Mouse (Mus musculus): ENCODE measurements around the gene Avpr1b. TPM values are rescaled to one million over a fixed set of nuclear protein-coding genes. Genes with fewer than 3 reads are reported as not detected.
"Not testable (repeated sequence)": the region's sequence is repeated elsewhere in the genome, so short reads cannot be mapped to it uniquely, and the experiment has no call there.

The Avpr1b gene
- polyA plus RNA-seq, 1 experiment from 2014 or later: not detected

- no peak overlapping the region for H3K9ac ChIP-seq (replicated peaks)
- no peak for ATAC-seq (ENCODE audit: low FRiP score, low read depth)
- no peaks in the 10 kb centered on the region for H3K36me3 ChIP-seq
- H3K9me3 ChIP-seq: no peaks in the 10 kb centered on the region
- H3K27ac ChIP-seq (replicated peaks): no peak overlapping the region
- WGBS: 70% methylated on average over 3 of the region's 3 CpGs
- H3K4me2 ChIP-seq (replicated peaks): no peak overlapping the region
- no peaks in the 10 kb centered on the region for H3K27me3 ChIP-seq
- H3K4me3 ChIP-seq: no peak overlapping the region
- no peaks in the 10 kb centered on the region for H3K4me1 ChIP-seq
These were observed 25.3 kb downstream of the Avpr1b start for GRCm38 (mm10) chr1:131624175-131624835.

- no peak overlapping the region for H3K27ac ChIP-seq (replicated peaks)
- no peaks in the 10 kb centered on the region for H3K9me3 ChIP-seq
- no peak overlapping the region for H3K9ac ChIP-seq (replicated peaks)
- H3K4me1 ChIP-seq: no peaks in the 10 kb centered on the region
- WGBS: 88% methylated on average over 6 of the region's 6 CpGs
- no peak overlapping the region for H3K4me3 ChIP-seq
- H3K27me3 ChIP-seq: no peaks in the 10 kb centered on the region
- no peak for ATAC-seq (ENCODE audit: low FRiP score, low read depth)
- no peak overlapping the region for H3K4me2 ChIP-seq (replicated peaks)
- H3K36me3 ChIP-seq: no peaks in the 10 kb centered on the region
These were observed 27.2 kb downstream of the Avpr1b start for GRCm38 (mm10) chr1:131626200-131626599.

- not testable (repeated sequence) for H3K27ac ChIP-seq (replicated peaks); H3K4me3 ChIP-seq; H3K4me2 ChIP-seq (replicated peaks); ATAC-seq (ENCODE audit: low FRiP score, low read depth); H3K9me3 ChIP-seq; H3K36me3 ChIP-seq; H3K4me1 ChIP-seq; H3K27me3 ChIP-seq; H3K9ac ChIP-seq (replicated peaks)
- 81% methylated on average over 6 of the region's 6 CpGs for WGBS
These were observed 33.2 kb downstream of the Avpr1b start for GRCm38 (mm10) chr1:131632216-131632615.

- H3K4me2 ChIP-seq (replicated peaks): no peak overlapping the region
- no peak overlapping the region for H3K9ac ChIP-seq (replicated peaks)
- no peak overlapping the region for H3K27ac ChIP-seq (replicated peaks)
- H3K27me3 ChIP-seq: no peaks in the 10 kb centered on the region
- no peak overlapping the region for H3K4me3 ChIP-seq
- H3K4me1 ChIP-seq: no peaks in the 10 kb centered on the region
- no peaks in the 10 kb centered on the region for H3K36me3 ChIP-seq
- H3K9me3 ChIP-seq: no peaks in the 10 kb centered on the region
- ATAC-seq (ENCODE audit: low FRiP score, low read depth): no peak
These were observed 35.5 kb downstream of the Avpr1b start for GRCm38 (mm10) chr1:131634495-131634894.

DNA sequence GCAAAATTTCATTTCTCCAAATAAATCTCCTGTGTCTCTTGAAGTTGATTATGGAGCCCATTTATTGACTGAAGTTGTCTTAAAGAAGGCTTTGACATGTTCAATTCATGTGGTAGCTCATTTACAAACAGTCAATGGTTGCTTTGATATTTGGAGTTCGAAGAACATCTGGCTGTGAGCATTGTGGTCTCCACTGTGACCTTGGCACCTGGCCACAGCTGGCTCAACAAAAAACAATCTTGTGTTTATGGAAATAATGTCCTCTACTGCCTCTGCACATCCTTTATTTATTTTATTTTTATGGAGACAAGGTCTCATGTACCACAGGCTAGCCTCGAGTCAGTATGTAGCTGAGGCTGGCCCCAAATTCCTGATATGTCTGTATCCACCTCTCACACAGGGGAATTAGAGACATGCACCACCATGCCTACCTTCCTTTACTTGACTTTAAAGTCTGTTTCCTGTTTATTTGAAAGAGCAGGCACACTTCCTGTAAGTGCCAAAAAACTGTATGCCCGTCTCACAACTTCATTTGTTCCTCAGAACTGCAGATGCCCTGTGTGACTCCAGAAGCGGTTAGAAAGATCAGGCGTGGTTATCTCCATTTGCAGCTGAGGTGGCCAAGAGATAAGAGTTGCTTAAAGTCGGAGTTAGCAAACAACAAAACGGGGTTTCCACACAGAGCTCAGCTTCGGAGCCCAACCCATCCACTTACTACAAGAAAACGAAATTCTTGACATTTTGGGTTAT lies 38.9 kb downstream of the Avpr1b start, which contains the start of gene Ctse:
Gene Ctse, plus strand, starts transcription at position 516 of the 750 bp plus-strand sequence.
- Histone ChIP-seq H3K4me3 (no peak within 1 kb of the TSS), H3K9me3 (no peaks in the 10 kb centered on the region), H3K4me2 (replicated peaks) (no peak within 1 kb of the TSS), H3K27me3 (no peaks in the 10 kb centered on the region), H3K36me3 (no peaks in the 10 kb centered on the region), H3K9ac (replicated peaks) (no peak within 1 kb of the TSS), H3K4me1 (no peaks in the 10 kb centered on the region), H3K27ac (replicated peaks) (no peak within 1 kb of the TSS)
- 74% methylated on average over 9 of the region's 9 CpGs for WGBS
- ATAC-seq (ENCODE audit: low FRiP score, low read depth): no peak

GRCm38 (mm10) chr1:131638541-131639421 lies 39.7 kb downstream of the Avpr1b start:
- ATAC-seq (ENCODE audit: low FRiP score, low read depth): no peak
- H3K27me3 ChIP-seq: no peaks in the 10 kb centered on the region
- whole genome bisulfite sequencing: 89% methylated on average over 9 of the region's 9 CpGs

GRCm38 (mm10) chr1:131640062-131640461 lies 41.0 kb downstream of the Avpr1b start:
- Histone ChIP-seq H3K27me3 (no peaks in the 10 kb centered on the region), H3K4me2 (replicated peaks) (no peak overlapping the region), H3K9ac (replicated peaks) (no peak overlapping the region), H3K4me3 (no peak overlapping the region), H3K36me3 (no peaks in the 10 kb centered on the region), H3K27ac (replicated peaks) (no peak overlapping the region), H3K4me1 (no peaks in the 10 kb centered on the region), H3K9me3 (no peaks in the 10 kb centered on the region)
- 82% methylated on average over 4 of the region's 4 CpGs for WGBS
- no peak for ATAC-seq (ENCODE audit: low FRiP score, low read depth)

More at GRCm38 (mm10) chr1:131638541-131639421, 39.7 kb downstream of the Avpr1b start:
- Histone ChIP-seq H3K4me3 (no peak overlapping the region), H3K27ac (replicated peaks) (no peak overlapping the region), H3K4me2 (replicated peaks) (no peak overlapping the region), H3K9me3 (no peaks in the 10 kb centered on the region), H3K36me3 (no peaks in the 10 kb centered on the region), H3K9ac (replicated peaks) (no peak overlapping the region), H3K4me1 (no peaks in the 10 kb centered on the region)

DNA sequence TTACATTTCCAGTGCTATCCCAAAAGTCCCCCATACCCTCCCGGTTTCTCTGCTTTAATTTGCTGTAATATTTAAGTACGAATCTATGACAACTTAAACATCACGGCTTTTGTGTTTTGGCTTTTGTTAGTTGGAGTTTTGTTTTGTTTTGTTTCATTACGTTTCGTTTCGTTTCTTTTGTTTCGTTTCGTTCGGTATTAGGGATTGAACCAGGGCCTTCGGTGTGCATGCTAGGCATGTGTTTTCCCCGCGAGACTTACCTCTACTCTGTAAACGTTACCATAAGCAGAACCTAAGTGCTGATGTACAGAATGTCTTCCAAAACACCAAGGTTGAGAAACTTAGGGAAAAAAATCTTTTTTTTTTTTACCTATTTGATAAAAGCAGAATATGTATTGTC lies 42.5 kb downstream of the Avpr1b start:
- Histone ChIP-seq H3K4me1 (no peaks in the 10 kb centered on the region), H3K27me3 (no peaks in the 10 kb centered on the region), H3K27ac (replicated peaks) (no peak overlapping the region), H3K4me2 (replicated peaks) (no peak overlapping the region), H3K9me3 (no peaks in the 10 kb centered on the region), H3K9ac (replicated peaks) (no peak overlapping the region), H3K4me3 (no peak overlapping the region), H3K36me3 (no peaks in the 10 kb centered on the region)
- ATAC-seq (ENCODE audit: low FRiP score, low read depth): no peak
- WGBS: 92% methylated on average over 13 of the region's 13 CpGs

DNA sequence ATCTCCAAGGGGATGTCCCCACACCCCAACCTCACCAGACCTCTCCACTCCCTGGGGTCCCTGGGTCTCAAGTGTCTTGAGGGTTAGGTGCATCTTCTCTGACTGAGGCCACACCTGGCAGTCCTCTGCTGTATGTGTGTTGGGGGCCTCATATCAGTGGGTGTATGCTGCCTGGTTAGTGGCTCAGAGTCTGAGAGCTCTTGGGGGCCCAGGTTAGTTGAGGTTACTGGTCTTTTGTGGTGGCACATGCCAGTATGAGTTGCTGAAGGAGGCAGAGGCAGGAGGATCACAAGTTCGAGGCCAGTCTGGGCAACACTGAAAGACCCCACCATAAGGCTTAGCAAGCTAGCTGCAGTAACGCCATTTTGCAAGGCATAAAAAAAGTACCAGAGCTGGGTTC lies 43.2 kb downstream of the Avpr1b start:
- Histone ChIP-seq H3K36me3 (no peaks in the 10 kb centered on the region), H3K9me3 (no peaks in the 10 kb centered on the region), H3K4me1 (no peaks in the 10 kb centered on the region), H3K4me3 (no peak overlapping the region), H3K27ac (replicated peaks) (no peak overlapping the region), H3K27me3 (no peaks in the 10 kb centered on the region), H3K9ac (replicated peaks) (no peak overlapping the region), H3K4me2 (replicated peaks) (no peak overlapping the region)
- ATAC-seq (ENCODE audit: low FRiP score, low read depth): no peak
- WGBS: 88% methylated on average over 2 of the region's 2 CpGs

DNA sequence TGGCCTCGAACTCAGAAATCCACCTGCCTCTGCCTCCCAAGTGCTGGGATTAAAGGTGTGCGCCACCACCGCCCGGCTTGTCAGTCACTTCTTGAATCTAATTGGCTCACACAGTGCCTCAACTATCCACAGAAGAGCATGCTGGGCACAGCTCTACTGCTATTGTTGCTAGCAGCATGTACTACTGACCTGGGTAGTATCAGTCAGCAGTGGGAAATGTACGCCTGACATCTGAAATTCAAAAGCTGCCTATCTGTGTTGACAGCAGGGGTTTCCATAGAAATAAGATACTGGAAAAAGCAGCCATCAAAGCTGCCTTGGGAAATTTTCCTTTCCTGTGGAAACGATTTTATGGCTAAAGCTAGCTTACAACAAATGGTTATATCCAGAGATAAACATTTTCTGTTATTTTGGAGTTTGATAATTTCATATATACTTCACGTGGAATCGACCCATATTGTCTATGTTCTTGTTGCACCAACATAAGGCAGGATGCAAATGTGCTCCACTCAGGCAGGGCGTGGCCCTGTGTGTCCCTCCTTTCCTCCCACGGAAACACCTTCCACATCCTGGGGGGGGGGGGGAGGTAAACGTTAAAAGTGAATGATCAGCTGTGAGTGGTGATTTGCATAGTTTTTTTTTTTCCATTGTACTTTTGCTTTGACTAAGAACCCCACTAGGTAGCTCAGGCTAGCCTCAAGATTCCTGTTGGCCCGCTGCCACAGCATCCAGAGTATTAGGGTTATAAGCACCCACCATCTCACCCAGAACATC lies 53.8 kb downstream of the Avpr1b start:
- Histone ChIP-seq H3K9ac (replicated peaks) (no peak overlapping the region), H3K36me3 (no peaks in the 10 kb centered on the region), H3K4me2 (replicated peaks) (no peak overlapping the region), H3K27me3 (no peaks in the 10 kb centered on the region), H3K4me3 (no peak overlapping the region), H3K9me3 (no peaks in the 10 kb centered on the region), H3K4me1 (no peaks in the 10 kb centered on the region; the same call in 1 of the 2 replicates), H3K27ac (replicated peaks) (no peak overlapping the region)
- ATAC-seq (ENCODE audit: low FRiP score, low read depth): no peak
- 79% methylated on average over 12 of the region's 12 CpGs for WGBS

- Histone ChIP-seq H3K4me1 (no peaks in the 10 kb centered on the region; the same call in 1 of the 2 replicates), H3K36me3 (no peaks in the 10 kb centered on the region), H3K9me3 (no peaks in the 10 kb centered on the region), H3K9ac (replicated peaks) (no peak overlapping the region), H3K4me2 (replicated peaks) (no peak overlapping the region), H3K27ac (replicated peaks) (no peak overlapping the region), H3K27me3 (no peaks in the 10 kb centered on the region), H3K4me3 (no peak overlapping the region)
- WGBS: 85% methylated on average over 6 of the region's 6 CpGs
- no peak for ATAC-seq (ENCODE audit: low FRiP score, low read depth)
These were observed 56.6 kb downstream of the Avpr1b start for GRCm38 (mm10) chr1:131655601-131656000.
